Mouse (Mus musculus): ENCODE results near the gene Hist3h2a.

Hist3h2a gene

DNA sequence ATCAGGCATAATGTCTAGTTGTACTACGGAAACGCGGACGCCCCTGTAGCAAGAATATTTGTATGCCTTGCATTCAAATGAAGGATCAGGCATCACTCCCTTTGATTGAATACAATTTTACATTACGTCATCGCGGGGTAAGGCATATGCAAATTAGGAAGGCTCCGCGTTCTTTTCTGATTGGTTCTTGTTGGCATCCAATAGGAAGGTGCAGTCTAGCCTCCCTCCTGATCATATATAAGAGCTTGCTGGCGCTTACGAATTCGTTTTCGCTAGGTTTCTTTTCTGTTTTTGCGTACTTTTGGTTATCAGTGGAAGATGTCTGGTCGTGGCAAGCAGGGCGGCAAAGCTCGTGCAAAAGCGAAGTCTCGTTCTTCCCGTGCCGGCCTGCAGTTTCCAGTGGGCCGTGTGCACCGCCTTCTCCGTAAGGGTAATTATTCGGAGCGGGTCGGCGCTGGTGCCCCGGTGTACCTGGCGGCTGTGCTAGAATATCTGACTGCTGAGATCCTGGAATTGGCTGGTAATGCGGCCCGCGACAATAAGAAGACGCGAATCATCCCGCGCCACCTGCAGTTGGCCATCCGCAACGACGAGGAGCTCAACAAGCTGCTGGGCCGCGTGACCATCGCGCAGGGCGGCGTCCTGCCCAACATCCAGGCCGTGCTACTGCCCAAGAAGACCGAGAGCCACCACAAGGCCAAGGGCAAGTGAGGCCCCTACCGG is at the start of gene Hist3h2a, which contains the start of gene Trim17:
Gene Hist3h2a (plus strand): TSS at position 266 of the 723 bp plus-strand sequence.
Gene Trim17 (plus strand): TSS at position 266 of the 723 bp plus-strand sequence.
- peak; percentile 76 to 84 for DNase-seq (ENCODE audit: low spot score in 2 of 2)

DNA sequence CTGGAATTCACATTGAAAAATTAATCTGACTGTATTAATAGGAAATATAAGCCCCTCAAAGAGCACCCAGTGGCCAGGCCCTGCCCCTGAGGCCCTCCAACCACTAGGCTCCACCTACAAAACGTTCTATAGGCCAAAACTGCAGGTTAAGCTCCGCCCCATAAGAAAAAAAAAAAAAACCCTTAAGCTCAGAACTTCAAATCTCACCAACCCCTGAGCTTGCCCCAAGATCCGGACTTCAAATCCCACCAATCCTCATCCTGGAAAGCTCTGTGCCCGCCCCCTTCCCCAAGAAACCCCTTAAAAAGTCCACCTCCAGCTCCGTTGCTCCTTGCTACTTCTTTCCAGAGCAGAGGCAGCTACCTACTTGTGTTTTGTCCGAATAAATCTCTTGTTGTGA is 49.6 kb upstream of the Hist3h2a start:
- DNase-seq (ENCODE audit: low spot score in 2 of 2): no peak

DNA sequence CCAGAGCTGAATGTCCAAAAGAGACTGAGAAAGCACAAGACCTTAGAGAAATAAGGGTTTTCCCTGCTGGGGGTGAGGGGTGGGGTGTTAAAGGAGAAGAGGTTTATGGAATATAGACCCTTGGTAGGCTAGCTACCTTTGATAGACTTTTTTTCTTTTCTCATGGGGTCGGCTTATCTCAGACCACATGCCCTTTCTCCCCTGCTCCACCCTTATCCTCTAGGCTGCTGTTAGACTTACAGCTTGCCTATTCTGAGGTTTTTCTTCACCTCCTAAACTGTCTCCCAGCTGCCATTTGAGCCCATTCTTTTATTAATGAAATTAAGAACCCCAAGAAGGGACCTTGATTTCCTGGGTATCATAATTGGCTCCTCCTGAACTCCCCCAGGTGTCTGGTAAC is 40.7 kb upstream of the Hist3h2a start:
- DNase-seq (ENCODE audit: low spot score in 2 of 2): no peak

DNA sequence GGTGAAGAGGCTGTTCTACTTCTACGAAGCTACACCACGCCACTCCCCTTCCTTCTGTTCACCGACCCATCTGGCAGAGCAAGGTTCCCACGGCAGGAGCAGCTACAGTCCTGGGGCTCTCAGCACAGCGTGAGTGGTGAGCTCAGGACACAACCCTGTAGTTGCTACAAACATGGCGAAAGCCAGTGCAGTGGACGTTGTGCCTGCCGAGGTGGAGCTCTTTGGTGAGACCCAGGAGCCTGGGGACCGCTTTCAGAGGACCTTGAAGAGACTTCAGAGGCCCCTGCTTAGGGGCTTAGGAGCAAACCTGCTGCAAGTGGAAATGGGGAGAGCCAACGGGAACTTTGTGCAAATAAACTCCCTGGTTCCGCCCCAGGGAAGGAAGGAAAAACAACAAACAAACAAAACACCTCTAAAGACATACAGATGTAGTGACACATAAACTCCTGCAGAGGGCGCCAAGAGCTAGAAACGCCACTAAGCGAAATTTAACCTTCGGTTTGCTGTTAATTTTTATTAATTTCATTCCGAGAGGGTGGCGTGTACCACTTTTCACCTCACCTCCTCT is 39.9 kb upstream of the Hist3h2a start:
- peak in 1 of 2 experiments; percentile 19 for DNase-seq (ENCODE audit: low spot score in 2 of 2)

DNA sequence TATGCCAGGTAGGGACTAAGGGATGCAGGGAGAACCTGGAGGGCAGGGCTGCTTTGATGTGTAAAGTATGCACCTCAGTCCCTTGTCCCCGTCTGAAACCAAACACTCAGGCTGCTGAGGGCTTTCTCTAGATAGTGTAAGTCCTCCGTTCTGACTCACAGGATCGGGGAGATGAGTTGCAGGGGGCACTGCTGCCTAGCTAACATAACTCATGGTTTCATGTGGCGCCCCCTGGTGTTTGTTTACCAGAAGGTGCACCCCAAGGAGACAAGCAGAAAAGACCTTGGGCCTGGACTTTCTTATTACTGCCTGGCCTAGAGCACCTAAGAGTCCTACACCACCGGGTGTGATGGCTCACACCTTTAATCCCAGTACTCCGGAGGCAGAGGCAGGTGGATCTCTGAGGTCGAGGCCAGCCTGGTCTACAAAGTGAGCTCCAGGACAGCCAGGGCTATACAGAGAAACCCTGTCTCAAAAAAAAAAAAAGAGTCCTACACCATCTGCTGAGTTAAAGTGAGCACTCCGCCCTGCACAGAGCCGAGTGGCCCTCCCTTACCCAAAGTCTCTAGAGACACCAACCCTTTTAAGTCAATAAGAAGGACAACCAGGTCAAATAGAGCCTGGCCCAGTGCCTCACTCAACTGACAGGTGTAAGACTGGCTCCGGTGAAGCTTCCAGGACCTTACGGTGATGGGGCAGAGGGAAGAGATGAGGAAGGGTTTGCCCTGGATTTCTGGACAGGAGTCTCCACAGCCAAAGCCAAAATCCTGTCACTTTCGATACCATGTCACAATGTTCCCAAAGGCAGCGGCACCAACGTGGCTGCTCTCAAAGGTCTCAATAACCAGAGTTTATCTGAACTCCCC is 37.4 kb upstream of the Hist3h2a start:
- DNase-seq (ENCODE audit: low spot score in 2 of 2): no peak

DNA sequence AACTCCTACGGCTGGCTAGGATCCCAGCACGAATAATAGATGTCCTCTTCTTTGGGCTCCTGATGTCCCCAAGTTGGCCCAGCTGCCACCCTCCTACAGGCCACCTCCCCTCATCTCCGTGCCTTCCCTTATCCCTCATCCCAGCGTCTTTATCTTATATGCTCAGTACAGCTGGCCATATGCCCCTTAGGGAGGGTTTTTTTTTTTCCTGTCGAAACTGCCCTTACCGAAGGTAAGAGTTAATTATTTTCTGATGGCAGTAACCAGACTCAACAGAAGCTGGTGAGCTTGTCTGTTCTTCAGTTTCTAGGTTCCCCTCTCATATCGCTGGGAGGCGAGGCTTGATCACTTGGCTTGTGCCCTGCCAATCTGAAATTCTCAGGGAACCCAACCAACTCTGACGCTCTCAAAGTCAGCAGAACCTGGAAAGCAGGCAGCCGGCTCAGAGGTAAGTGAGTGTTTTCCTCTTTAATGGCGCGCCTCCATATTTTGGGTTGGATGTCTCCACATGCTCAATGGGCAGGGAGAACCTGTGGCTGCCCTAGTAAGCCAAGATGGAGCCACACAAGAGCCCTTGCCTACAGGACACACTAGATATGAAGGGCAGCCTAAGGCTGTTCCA is 36.6 kb upstream of the Hist3h2a start, which contains the start of gene Btnl10:
Gene Btnl10 (plus strand): TSS at position 164 of the 622 bp plus-strand sequence.
- DNase-seq (ENCODE audit: low spot score in 2 of 2): no peak

DNA sequence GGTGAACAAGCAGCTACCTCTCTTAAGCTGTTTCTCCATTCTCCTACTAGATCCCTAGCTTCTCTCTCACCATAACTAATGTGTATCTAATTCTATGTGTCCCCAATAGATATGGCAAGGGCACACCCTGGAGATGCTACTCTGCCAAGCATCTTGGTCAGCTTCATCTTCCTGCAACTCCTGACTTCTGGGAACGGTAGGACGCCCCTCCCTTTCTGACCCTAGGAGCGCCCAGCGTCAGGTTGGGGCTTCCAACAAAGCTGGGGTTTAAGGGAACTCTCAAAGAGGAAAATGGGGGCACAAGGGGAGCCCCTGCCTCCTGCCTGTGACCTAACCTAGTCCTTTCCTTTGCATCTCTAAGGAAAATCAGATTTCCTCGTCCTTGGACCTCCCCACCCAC is 35.7 kb upstream of the Hist3h2a start:
- no peak for DNase-seq (ENCODE audit: low spot score in 2 of 2)

DNA sequence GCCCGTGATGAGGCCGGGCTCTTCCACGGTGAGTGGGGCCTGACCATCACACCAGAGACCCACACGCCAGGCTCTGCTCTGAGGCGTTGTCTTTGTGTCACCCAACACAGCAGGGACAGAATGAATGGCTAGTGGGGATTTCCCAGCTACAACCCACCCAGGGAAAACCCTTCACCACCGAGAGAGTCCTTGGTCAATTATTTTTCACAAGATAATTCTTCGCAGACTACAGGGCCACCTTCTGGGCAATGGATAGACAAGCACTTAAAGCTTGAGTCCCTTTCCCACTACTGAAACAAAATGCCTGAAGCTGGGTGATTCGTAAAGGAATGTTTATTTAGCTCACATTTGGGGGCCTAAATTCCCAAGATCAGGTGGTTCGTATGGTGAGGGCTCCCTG is 32.1 kb upstream of the Hist3h2a start:
- DNase-seq (ENCODE audit: low spot score in 2 of 2): no peak

DNA sequence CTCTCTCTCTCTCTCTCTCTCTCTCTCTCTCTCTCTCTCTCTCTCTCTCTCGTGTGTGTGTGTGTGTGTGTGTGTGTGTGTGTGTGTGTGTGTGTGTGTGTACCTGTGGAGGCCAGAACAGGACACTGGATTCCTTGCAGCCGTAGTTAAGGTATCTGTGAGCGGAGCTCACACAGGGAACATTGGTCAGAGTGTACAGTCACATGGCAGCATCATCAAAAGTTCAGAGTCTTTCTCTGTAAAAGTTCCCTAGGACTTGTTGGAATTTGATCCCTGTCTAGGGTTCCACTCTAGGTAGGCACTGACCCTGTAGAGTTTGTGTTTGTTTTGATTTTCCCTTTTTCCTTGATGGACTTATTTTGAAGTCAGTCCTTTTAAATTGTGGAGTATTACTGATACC is 27.8 kb upstream of the Hist3h2a start:
- DNase-seq (ENCODE audit: low spot score in 2 of 2): no peak

DNA sequence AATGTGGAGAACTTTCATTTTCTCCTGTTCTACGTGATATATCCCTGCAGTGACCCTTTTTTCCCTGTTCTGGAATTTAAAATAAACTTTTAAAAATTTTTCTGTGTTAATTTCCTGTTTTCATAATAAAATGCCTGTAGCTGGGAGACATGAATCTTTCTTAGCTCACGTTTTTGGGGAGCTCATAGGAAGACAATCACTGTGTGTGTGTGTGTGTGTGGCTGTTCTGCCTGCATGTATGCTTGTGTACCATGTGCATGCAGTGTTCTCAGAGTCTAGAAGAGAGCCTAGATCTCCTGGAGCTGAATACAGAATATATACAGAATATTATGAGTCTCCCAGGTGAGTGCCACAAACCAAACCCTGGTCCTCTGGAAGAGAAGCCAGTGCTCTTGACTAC is 27.4 kb upstream of the Hist3h2a start:
- no peak for DNase-seq (ENCODE audit: low spot score in 2 of 2)

DNA sequence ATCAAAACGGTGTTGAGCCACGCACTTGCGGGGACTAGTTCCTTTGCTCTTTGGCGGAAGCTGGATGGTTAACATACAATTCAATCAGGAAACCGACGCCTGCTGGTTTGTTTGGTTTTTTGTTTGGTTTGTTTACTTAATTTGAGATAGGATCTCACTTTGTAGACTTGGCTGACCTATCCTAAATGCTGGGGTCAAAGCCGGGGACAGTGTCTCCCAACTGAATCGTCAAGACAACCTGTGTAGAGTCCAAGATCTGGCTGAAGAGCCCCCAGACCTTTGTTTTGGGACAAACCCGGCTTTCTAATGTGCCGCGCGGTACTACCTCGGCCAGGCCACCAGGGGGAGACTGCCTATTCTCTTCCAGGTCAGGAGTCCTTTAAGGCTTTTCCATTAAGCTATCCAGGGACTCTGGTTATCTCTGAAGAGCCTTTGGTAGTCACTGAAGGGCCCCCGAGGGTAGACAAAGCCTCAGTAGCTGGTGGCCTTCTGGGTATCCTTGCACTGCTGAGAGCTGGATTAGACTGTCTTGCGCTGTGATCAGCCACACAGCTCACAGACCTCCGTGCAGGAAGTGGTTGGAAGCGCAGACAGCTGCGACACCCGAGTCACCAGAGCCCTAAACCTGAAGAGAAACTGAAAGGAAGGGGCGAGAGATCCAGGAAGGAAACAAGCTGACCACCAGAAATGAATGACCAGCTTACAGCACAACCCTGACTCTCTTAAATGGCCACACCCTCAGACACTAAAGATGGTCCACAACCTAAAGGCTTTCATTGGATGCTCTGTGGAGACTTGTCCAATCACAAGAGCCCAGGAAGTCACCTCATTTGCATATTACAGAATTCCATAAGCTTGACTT is 26.5 kb upstream of the Hist3h2a start:
- peak; percentile 23 to 36 for DNase-seq (ENCODE audit: low spot score in 2 of 2)

DNA sequence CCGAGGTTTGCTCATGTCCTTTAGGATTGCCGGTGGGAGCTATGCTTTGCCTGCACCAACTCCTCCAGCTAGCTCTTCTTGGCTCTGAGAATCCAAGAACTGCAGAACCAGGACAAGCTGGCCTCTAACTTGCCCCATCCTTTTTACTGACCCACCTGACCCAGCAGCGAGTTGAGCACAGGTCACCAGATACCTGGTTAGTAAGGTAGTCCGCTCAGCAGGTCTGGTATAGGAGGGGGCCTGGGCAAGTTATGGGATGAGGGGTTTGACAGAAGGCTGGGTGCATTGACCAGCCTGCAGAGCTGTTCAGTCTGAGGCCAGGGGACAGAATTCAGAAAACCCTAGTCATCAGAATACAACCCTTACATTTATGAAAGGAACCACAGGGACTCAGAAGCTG is 25.4 kb upstream of the Hist3h2a start:
- DNase-seq (ENCODE audit: low spot score in 2 of 2): no peak

DNA sequence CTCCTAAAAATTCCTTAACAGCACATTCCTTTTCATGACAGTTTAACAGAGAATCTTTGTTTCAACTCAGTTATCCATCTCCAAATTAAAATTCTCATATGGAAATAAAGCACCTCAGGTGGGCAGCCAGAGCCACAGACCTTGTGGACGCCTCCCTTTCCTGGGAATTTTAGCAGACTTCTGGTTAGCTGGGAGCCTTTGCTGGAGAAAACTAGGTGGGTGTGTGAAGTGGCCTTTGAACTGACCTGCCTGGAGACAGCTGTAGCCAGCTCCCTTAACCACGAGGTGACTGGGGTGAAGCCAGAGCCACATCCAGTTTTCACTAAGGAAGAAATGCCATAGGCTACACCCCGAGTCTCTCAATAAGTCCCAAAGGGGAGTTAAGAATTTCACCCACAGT is 24.8 kb upstream of the Hist3h2a start:
- DNase-seq (ENCODE audit: low spot score in 2 of 2): no peak

DNA sequence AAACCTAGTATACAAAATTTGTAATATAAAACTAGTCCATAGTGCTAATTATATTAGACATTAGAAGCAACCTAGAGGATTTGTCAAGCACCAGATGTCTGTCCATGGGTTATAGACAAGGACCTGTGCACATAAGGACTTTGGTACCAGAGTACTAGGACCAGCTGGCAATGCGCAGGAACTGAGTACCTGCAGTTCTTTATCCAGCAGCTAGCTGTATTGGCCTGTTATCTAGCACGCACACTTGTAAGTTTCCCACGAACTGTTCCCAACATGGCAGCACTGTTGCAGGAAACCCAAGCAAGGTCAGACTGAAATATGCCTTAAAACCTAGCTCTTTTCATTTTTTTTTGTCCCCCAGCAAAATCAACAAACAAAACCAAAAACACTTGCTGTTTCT is 24.2 kb upstream of the Hist3h2a start:
- DNase-seq (ENCODE audit: low spot score in 2 of 2): no peak

DNA sequence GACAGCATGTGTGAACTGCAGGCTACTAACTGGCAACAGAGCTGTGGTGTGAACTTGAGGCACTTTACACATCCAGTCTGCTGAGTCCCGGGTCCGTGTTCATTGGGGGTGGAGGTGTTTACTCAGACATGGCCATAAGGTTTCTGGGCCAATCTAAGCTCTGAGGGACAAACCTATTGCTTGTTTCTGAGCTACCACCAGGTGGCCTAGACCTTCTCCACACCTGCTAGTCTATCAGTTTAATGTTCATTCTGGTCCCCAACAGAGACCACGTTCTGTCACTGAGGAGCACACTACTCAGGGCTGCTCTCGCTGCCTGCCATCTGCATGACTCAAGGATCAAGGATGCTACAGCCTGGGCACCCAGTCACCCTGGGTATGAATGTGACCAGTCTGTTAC is 22.9 kb upstream of the Hist3h2a start:
- no peak for DNase-seq (ENCODE audit: low spot score in 2 of 2)

DNA sequence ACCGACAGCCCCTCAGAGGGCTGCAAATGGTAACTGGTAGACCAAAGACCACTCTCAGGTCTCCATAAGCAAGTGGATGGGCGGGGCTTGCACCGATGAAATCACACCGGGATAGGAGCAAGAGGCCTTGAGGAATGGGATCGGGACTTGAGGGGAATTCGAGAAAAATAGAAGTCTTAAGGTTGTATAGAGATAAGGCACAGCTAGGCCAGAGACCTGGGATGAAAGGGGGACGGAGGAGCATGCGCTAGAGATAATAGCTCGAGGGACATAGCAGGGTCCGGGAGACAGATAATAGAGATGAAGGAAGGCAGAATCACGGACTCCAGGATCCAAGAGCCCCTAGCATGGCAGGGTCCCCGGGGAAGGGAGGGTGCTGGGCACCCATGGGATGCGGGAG is 16.6 kb upstream of the Hist3h2a start:
- DNase-seq (ENCODE audit: low spot score in 2 of 2): no peak

DNA sequence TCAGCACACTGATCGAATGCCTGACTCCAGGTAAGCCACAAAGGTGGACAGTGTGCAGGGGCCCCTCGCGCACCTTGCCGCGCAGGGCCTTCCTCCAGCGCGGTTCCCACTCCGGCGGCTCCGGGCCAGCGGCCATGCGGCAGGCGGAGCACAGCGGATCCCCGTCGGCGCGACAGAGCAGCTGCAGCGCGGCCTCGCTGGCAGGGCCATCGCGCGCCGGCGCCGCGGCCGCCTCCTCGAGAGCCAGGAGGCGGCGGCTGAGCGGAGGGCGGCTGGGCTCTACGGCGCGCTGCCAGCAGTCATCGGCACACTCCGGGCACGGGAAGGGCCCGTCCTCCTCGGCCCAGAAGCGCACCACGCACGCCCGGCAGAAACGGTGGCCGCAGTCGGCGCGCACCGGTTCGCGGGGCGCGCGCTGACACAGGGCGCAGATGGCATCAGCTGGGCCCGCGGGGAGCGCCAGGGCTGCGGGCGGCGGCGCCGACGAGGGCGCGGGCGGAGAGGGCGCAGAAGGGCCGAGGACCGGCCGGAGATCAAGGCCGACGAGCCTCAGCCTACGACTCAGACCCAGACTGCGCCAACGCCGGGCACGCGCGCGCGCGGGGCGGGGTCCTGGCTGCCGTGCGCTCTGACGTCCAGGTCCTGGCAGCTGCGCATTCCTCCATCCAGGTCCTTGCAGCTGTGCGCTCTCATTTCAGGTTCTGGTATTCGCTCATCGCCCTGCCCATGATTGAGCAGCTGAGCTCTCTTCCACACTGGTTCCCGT is 16.0 kb upstream of the Hist3h2a start, which contains the start of gene Rnf187:
Gene Rnf187 (minus strand): TSS at position 595 of the 766 bp plus-strand sequence.
- peak; percentile 86 to 90 for DNase-seq (ENCODE audit: low spot score in 2 of 2)

DNA sequence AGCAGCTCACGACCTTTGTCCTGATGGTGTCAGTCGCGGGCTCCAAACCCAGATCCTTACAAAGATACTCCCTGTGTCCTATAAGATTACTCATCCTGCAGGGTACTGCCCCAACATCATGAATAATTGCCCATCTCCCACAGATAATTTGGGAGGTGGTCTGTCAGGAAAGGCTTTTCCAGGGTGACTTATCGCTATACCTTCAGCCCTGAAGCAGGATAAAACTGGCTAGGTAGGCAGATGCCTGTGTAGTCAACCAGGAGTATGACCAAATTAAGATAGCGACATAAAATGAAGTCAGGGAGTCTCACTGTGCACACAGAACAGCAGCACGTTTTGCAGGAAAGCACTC is 15.4 kb upstream of the Hist3h2a start:
- DNase-seq (ENCODE audit: low spot score in 2 of 2): no peak

DNA sequence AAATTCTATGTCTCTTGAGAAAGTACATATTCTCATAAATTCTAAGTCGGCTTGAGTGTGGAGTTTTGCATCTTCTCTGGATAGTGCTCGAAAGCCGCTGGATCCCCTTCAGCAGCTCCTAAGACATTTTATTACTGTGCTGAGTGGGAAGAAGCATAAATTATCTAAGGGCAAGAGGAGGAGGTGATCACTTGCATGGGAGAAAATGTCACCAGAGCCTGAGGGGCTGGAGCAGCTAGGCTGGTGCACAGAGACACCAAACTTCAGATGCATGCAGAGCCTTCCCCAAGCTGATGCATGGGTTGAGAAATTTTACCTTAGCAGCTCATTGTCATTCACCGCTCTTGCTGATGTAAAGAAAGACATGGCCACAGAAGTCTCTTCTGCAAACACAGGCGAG is 10.3 kb upstream of the Hist3h2a start:
- DNase-seq (ENCODE audit: low spot score in 2 of 2): no peak

DNA sequence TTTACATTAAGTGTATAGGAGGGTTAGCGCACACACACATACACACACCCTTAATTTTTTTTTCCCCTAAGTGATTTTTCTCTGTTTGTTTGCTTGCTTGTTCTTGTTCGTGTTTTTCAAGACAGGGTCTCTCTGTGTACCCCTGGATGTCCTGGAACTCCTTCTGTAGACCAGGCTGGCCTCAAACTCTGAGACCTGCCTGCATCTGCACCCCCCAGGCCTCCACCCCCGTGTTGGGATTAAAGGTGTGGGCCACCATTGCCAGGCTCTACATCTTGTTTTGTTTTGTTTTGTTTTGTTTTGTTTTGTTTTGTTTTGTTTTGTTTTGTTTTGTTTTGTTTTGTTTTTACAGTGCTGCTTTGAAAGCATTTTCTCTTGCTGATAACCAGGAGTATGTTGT is 7.2 kb upstream of the Hist3h2a start:
- no peak for DNase-seq (ENCODE audit: low spot score in 2 of 2)

Measured in urinary bladder, postnatal 36 days (tissue).